Mouse (Mus musculus) erythroid progenitor cell, adult 5-6 weeks (primary cell): ENCODE data around the gene Smndc1. TPM values are rescaled to one million over a fixed set of nuclear protein-coding genes. Genes with fewer than 3 reads are reported as not detected.

Source experiments
- ATAC-seq: replicated peaks from 2 replicates; pipeline ENCODE4 v1.8.0; 2016; ENCODE audit warnings: moderate number of reproducible peaks, mild to moderate bottlenecking, moderate TSS enrichment, inconsistent platforms; ENCODE audit not compliant: poor library complexity, low FRiP score, severe bottlenecking
- total RNA-seq, 2 experiments: library from RNA; stranded (forward) in 1 of 2; stranded (reverse) in 1 of 2; fragments of 150-400 nt in 1 of 2; fragments of 186-747, 209-891 nt in 1 of 2; gene quantifications; 2 replicates each; pipeline versions ENCODE4 v1.2.3 to v1.2.4; 2015 to 2017; ENCODE audit warnings: low replicate concordance in 2 of 2

Gene Smndc1
- 43.6 and 54.9 TPM in 2 replicates for total RNA-seq (2015; ENCODE audit: low replicate concordance)
- 31.5 and 32.0 TPM in 2 replicates for total RNA-seq (2017; ENCODE audit: low replicate concordance)

GRCm38 (mm10) chr19:53390495-53391007, at the start of gene Smndc1:
TSS of gene Smndc1 (minus strand) at chr19:53390578.
- peak; percentile 98 for ATAC-seq

- no peak for ATAC-seq
These were observed 49.0 kb upstream of the Smndc1 start for GRCm38 (mm10) chr19:53439340-53439739.

- no peak for ATAC-seq
These were observed 47.6 kb upstream of the Smndc1 start for GRCm38 (mm10) chr19:53437991-53438390.

- ATAC-seq = no peak
These were observed 47.1 kb upstream of the Smndc1 start for GRCm38 (mm10) chr19:53437311-53437958.

- ATAC-seq = no peak
These were observed 43.7 kb upstream of the Smndc1 start for GRCm38 (mm10) chr19:53433949-53434689.

GRCm38 (mm10) chr19:53431003-53431402, 40.6 kb upstream of the Smndc1 start:
- ATAC-seq = no peak

GRCm38 (mm10) chr19:53430356-53430755, 40.0 kb upstream of the Smndc1 start:
- ATAC-seq = no peak

- ATAC-seq = no peak
These were observed 37.4 kb upstream of the Smndc1 start for GRCm38 (mm10) chr19:53427817-53428216.

GRCm38 (mm10) chr19:53427346-53427745, 37.0 kb upstream of the Smndc1 start:
- no peak for ATAC-seq

- ATAC-seq = no peak
These were observed 35.4 kb upstream of the Smndc1 start for GRCm38 (mm10) chr19:53425824-53426223.

- ATAC-seq = no peak
These were observed 34.3 kb upstream of the Smndc1 start for GRCm38 (mm10) chr19:53424629-53425028.

GRCm38 (mm10) chr19:53423816-53424465, 33.6 kb upstream of the Smndc1 start:
- ATAC-seq = no peak

GRCm38 (mm10) chr19:53423341-53423753, 33.0 kb upstream of the Smndc1 start:
- no peak for ATAC-seq

GRCm38 (mm10) chr19:53422358-53423308, 32.3 kb upstream of the Smndc1 start:
- no peak for ATAC-seq

- no peak for ATAC-seq
These were observed 31.3 kb upstream of the Smndc1 start for GRCm38 (mm10) chr19:53421583-53422188.

- peak; percentile 48 for ATAC-seq
These were observed 30.7 kb upstream of the Smndc1 start for GRCm38 (mm10) chr19:53420924-53421582.

GRCm38 (mm10) chr19:53419834-53420233, 29.5 kb upstream of the Smndc1 start:
- no peak for ATAC-seq

GRCm38 (mm10) chr19:53415198-53415597, 24.8 kb upstream of the Smndc1 start:
- no peak for ATAC-seq
